Mouse (Mus musculus) forebrain, embryonic 13.5 days (tissue): ENCODE measurements around the gene Oprd1. TPM values are rescaled to one million over a fixed set of nuclear protein-coding genes. Genes with fewer than 3 reads are reported as not detected.

Experiments
- ATAC-seq: fragments of 200-750 bp; cut with Nextera tagmentation; 2 replicates; pipeline ENCODE4 v1.8.0; 2017
- H3K27ac ChIP-seq: fragments of 300-500 bp; sonication (generic); 2 replicates; pipeline ENCODE4 v1.5.1; 2015; ENCODE audit warnings: inconsistent platforms, mild to moderate bottlenecking, moderate library complexity
- H3K27me3 ChIP-seq: fragments of 300-500 bp; sonication (generic); 2 replicates; pipeline ENCODE4 v1.6.1; 2015; ENCODE audit warnings: mild to moderate bottlenecking, inconsistent platforms
- H3K36me3 ChIP-seq: fragments of 300-500 bp; sonication (generic); 2 replicates; pipeline ENCODE4 v1.6.1; 2015; ENCODE audit warnings: mild to moderate bottlenecking, inconsistent platforms; ENCODE audit not compliant: poor library complexity, severe bottlenecking
- H3K4me1 ChIP-seq: fragments of 300-500 bp; sonication (generic); 2 replicates; pipeline ENCODE4 v1.6.1; 2015; ENCODE audit warnings: inconsistent platforms
- H3K4me2 ChIP-seq: fragments of 300-500 bp; sonication (generic); 2 replicates; pipeline ENCODE4 v1.6.1; 2015; ENCODE audit warnings: inconsistent platforms, mild to moderate bottlenecking, moderate library complexity
- H3K4me3 ChIP-seq: fragments of 300-500 bp; sonication (generic); 2 replicates; pipeline ENCODE4 v1.5.1; 2015; ENCODE audit warnings: mild to moderate bottlenecking, inconsistent platforms
- H3K9ac ChIP-seq: fragments of 300-500 bp; sonication (generic); 2 replicates; pipeline ENCODE4 v1.6.1; 2015; ENCODE audit warnings: mild to moderate bottlenecking, inconsistent platforms
- H3K9me3 ChIP-seq: fragments of 300-500 bp; sonication (generic); replicated peaks from 2 replicates; pipeline ENCODE4 v1.6.1; 2016; ENCODE audit warnings: inconsistent platforms
- WGBS: fragments of 180-500 bp; shearing (Covaris S2); methylation state at CpG from one replicate; pipeline ENCODE4 v1.1.7; 2015; 5-methylcytosine and 5-hydroxymethylcytosine counted together
- polyA plus RNA-seq: library from polyadenylated mRNA; unstranded; fragments of >200 nt; fragmentation: Nextera tagmentation; extraction: Ambion mirVana; gene quantifications from 2 replicates; pipeline ENCODE4 v1.2.1, GENCODE M21; 2015

Oprd1 gene
- polyA plus RNA-seq, 1 experiment from 2014 or later, result 0.12 TPM

DNA sequence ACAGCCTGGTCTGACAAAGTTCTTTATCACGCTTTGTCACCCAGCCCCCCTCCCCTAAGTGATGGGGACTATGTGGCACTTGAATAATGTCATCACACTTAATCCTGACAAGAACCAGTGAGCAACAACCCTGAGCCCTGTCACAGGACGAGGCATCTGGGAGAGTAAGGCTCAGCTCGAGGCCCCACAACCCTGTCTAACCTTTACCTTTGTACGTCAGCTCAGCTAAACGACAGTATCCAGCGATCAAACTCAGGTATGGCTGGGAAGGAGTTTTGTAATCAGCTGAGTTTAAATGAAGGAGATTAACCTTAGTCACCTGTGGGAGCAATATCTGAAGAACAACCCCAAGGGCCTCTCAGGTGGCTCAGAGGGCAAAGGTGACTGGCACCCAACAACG lies 12.0 kb downstream of the Oprd1 start:
- Histone ChIP-seq H3K36me3 (no peaks in the 10 kb centered on the region), H3K4me1 (peaks cover 41% of the 10 kb centered on the region), H3K9ac (no peak overlapping the region), H3K27ac (no peak overlapping the region), H3K27me3 (no peaks in the 10 kb centered on the region), H3K4me2 (no peak overlapping the region), H3K9me3 (no peaks in the 10 kb centered on the region), H3K4me3 (no peak overlapping the region)
- ATAC-seq, result no peak
- WGBS, result 77% methylated on average over 7 of the region's 7 CpGs

DNA sequence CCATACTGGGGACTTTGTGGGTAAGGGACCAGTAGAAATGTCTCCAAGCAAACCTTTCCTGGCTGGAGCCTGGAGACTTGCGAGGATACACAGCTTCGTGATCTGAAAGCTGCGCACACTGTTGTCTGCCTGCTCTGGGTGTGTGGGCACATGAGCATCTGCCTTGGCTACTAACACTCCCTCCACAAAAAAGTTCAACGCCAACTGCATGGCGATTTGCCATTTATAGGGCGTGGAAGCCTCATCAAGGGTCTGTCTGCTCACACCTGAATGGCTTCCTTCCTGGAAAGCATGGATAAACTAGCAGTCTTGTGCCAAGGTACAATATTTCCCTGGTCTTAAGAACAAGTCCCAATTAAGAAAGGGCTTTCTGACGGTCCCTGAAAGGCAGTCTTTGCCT lies 12.5 kb downstream of the Oprd1 start:
- WGBS, result 72% methylated on average over 7 of the region's 7 CpGs

DNA sequence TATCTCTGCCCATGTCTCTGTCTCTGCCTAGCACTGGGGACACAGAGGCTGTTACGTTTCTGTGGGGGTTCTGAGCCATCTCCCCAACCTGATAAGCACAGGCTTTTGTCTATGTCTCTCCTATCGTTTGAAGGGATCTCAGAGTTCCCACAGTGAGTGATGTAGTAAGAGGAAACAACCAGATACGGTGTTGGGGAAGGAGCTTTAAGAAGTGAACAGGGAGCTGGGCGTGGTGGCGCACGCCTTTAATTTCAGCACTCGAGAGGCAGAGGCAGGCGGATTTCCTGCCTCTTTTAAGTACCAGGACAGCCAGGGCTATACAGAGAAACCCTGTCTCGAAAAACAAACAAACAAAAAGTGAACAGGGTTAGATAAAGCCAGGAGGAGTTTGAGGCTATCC lies 13.2 kb downstream of the Oprd1 start:
- Histone ChIP-seq H3K4me3 (no peak overlapping the region), H3K9ac (no peak overlapping the region), H3K27me3 (no peaks in the 10 kb centered on the region), H3K4me1 (peaks cover 44% of the 10 kb centered on the region), H3K9me3 (no peaks in the 10 kb centered on the region), H3K4me2 (no peak overlapping the region), H3K36me3 (no peaks in the 10 kb centered on the region), H3K27ac (no peak overlapping the region)
- no peak for ATAC-seq
- 92% methylated on average over 9 of the region's 9 CpGs for WGBS

More for the DNA sequence above, 12.5 kb downstream of the Oprd1 start:
- Histone ChIP-seq H3K9ac (no peak overlapping the region), H3K4me2 (no peak overlapping the region), H3K4me1 (peaks cover 44% of the 10 kb centered on the region), H3K27me3 (no peaks in the 10 kb centered on the region), H3K27ac (peak overlapping the region; percentile 1; the same call in 1 of the 2 replicates), H3K36me3 (no peaks in the 10 kb centered on the region), H3K9me3 (no peaks in the 10 kb centered on the region), H3K4me3 (no peak overlapping the region)
- ATAC-seq, result no peak

DNA sequence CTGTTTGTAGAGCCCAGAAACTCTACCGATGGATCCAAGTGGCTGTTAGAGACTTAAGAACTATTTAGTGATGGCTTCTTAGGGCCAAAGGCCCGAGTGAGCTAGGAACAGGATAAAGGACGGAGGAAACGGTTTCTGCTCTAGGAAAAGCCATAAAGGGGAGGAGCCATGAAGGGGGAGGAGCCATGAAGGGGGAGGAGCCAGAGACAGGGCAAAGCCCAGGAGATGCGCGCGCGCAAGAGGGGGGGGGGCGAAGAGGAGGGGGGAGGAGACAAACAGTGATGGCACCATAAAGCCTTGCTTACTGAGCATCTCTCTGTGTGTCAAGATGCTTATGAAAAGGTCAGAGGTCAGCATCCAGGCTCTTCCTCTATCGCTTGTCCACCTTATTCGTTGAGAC lies 13.6 kb downstream of the Oprd1 start:
- Histone ChIP-seq H3K4me1 (peaks cover 44% of the 10 kb centered on the region), H3K4me2 (no peak overlapping the region), H3K9me3 (no peaks in the 10 kb centered on the region), H3K27ac (0 out of 2 replicates have a peak overlapping the region, but pooled peaks have one; percentile 88), H3K27me3 (no peaks in the 10 kb centered on the region), H3K36me3 (no peaks in the 10 kb centered on the region), H3K4me3 (no peak overlapping the region), H3K9ac (no peak overlapping the region)
- no peak for ATAC-seq
- 78% methylated on average over 10 of the region's 11 CpGs for WGBS

DNA sequence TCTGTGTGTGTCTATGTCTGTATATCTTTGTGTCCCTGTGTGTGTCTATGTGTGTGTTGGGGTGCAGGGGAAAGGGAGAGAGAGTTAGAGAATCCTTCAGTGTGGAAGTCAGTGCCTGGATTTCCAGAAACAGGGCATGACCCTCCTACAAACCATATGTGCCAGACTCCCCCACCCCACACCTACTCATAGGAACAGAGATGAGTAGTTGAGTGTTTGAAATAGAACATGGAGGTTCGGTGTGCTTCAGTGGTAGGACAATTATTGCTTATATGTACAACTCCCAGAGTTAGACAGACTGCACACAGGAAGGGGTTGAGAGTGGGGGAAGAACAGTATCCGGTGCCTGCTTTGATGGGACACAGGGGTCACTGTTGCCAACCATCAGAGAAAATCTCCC lies 14.2 kb downstream of the Oprd1 start:
- Histone ChIP-seq H3K9ac (no peak overlapping the region), H3K4me2 (no peak overlapping the region), H3K27me3 (no peaks in the 10 kb centered on the region), H3K4me3 (no peak overlapping the region), H3K36me3 (no peaks in the 10 kb centered on the region), H3K4me1 (peaks cover 44% of the 10 kb centered on the region), H3K9me3 (no peaks in the 10 kb centered on the region), H3K27ac (peak overlapping the region; percentile 88)
- ATAC-seq, result no peak
- WGBS, result 79% methylated on average over 2 of the region's 2 CpGs

DNA sequence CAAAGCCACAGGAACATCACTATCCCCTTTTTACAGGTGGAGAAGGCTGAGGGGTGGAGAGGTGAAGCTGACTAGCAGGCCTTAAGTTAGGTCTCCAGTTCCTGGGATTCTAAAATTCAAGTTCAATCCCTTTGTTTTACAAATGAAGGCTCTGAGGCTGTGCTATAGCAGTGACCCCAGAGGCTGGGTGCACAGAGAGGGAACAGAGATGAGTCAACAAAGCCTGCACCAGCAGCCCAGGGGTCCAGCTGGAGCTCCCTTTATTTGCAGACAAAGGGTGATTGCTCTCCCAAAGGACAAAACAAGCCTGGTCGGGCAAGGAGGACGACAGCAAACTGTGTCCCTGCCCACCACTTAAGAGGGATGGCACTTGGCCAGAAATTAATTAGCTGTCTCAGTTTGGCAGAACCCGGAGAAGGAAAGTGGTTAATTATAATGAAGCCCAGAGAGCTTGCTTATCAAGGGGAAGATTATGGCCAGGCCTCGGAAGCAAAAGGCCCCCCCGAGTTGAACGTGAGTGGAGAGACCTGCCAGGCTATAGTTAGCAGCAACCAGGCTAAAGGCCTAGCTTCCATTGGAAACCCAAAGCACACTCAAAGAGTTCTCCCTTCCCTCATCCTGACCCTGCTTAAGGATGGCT lies 15.2 kb downstream of the Oprd1 start:
- Histone ChIP-seq H3K4me3 (no peak overlapping the region), H3K36me3 (no peaks in the 10 kb centered on the region), H3K27ac (peak overlapping the region; percentile 88), H3K9me3 (no peaks in the 10 kb centered on the region), H3K4me1 (peaks cover 44% of the 10 kb centered on the region), H3K4me2 (no peak overlapping the region; the same call in 1 of the 2 replicates), H3K9ac (0 out of 2 replicates have a peak overlapping the region, but pooled peaks have one; percentile 9), H3K27me3 (no peaks in the 10 kb centered on the region)
- ATAC-seq, result peak; percentile 93
- WGBS, result 5% methylated on average over 6 of the region's 6 CpGs

DNA sequence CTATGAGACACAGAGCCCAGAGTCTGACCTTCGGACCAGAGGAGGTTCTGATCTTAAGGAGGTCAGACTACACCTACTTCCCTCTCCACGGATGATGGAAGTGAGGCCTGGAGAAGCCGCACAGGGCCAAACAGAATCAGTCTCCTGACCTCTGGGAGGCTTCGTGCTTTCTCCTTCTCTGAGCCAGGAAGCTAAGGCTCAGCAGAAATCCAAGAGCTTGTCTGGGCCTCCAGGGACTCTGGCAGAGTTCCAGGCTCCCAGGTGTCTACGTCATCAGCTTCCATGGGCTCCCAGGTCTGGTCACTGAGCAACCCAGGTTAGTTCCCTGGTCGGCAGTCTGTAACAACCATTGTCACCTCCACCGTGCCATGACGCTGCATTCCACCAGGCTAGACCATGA lies 17.2 kb downstream of the Oprd1 start:
- no peaks in the 10 kb centered on the region for H3K27me3 ChIP-seq
- H3K36me3 ChIP-seq, result no peaks in the 10 kb centered on the region
- no peaks in the 10 kb centered on the region for H3K9me3 ChIP-seq
- H3K4me1 ChIP-seq, result peaks cover 40% of the 10 kb centered on the region
- no peak overlapping the region for H3K27ac ChIP-seq
- 90% methylated on average over 8 of the region's 8 CpGs for WGBS
- no peak overlapping the region for H3K4me2 ChIP-seq
- no peak for ATAC-seq
- no peak overlapping the region for H3K9ac ChIP-seq
- H3K4me3 ChIP-seq, result no peak overlapping the region

DNA sequence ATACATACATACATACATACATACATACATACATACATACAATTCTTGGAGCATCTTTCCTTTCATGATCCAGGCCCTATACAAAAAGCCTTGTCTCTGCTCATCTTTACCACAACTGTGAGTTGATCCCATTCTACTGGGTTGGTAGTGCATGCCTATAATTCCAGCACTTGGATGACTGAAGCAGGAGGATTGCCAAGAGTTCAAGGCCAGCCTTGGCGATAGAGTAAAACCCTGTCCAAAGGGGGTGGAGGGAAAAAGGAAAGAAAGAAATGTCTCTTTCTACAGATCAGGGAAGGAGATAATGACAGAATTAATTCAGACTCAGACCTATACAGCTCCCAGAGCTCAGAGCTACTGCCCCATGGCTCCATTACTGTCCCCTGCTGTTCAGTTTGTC lies 21.1 kb downstream of the Oprd1 start:
- no peak overlapping the region for H3K4me2 ChIP-seq
- H3K9me3 ChIP-seq, result no peaks in the 10 kb centered on the region
- no peak overlapping the region for H3K27ac ChIP-seq
- no peaks in the 10 kb centered on the region for H3K36me3 ChIP-seq
- ATAC-seq, result no peak
- H3K9ac ChIP-seq, result no peak overlapping the region
- 75% methylated on average over 1 of the region's 1 CpGs for WGBS
- H3K27me3 ChIP-seq, result peaks cover 5% of the 10 kb centered on the region
- no peak overlapping the region for H3K4me3 ChIP-seq
- H3K4me1 ChIP-seq, result peaks cover 6% of the 10 kb centered on the region; the same call in 1 of the 2 replicates

DNA sequence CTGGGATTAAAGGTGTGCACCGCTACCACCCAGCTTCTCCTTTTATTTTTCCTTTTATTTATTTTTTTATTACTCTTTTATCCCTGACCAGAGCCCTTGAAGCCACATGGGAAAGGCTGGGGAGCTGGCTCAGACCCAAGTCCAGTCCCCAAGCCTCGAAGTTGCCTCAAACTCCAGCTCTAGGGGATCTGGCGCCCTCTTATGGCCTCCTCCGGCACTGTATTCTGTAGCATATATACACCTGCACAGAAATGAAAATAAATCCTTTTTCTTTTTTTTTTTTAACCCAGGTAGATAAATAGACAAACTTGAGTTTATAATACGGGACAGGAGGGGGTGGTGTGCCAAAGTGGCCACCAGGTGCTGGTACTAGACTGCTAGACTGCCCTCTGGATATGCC lies 22.6 kb downstream of the Oprd1 start:
- Histone ChIP-seq H3K9me3 (no peaks in the 10 kb centered on the region), H3K4me3 (no peak overlapping the region), H3K4me1 (no peaks in the 10 kb centered on the region; the same call in 1 of the 2 replicates), H3K27me3 (peaks cover 14% of the 10 kb centered on the region), H3K36me3 (no peaks in the 10 kb centered on the region), H3K9ac (no peak overlapping the region), H3K27ac (no peak overlapping the region), H3K4me2 (no peak overlapping the region)
- 84% methylated on average over 5 of the region's 5 CpGs for WGBS
- no peak for ATAC-seq

DNA sequence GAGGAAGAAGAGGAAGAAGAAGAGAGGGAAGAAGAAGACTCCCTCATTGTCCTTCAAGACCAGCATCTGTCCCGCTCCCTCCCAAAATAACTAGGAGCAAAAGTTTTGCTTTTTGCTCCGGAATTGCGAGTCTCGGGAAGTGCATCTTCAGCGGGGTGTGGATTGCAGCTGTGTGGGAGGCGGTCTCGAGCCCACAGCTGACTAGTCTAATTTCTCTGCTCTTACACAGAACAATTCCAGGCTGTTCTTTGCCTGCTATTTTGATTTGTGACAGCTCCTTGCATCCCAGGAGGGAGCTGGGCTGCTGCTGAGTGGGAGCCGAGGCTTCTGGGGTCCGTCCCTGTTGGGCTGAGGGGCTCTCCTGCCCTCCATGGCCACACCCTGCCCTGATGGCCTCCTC lies 24.7 kb downstream of the Oprd1 start:
- H3K9ac ChIP-seq, result no peak overlapping the region
- no peaks in the 10 kb centered on the region for H3K36me3 ChIP-seq
- peaks cover 15% of the 10 kb centered on the region for H3K27me3 ChIP-seq
- H3K9me3 ChIP-seq, result no peaks in the 10 kb centered on the region
- H3K27ac ChIP-seq, result no peak overlapping the region
- no peak for ATAC-seq
- no peaks in the 10 kb centered on the region; the same call in 1 of the 2 replicates for H3K4me1 ChIP-seq
- 70% methylated on average over 9 of the region's 9 CpGs for WGBS
- no peak overlapping the region for H3K4me3 ChIP-seq
- H3K4me2 ChIP-seq, result no peak overlapping the region

DNA sequence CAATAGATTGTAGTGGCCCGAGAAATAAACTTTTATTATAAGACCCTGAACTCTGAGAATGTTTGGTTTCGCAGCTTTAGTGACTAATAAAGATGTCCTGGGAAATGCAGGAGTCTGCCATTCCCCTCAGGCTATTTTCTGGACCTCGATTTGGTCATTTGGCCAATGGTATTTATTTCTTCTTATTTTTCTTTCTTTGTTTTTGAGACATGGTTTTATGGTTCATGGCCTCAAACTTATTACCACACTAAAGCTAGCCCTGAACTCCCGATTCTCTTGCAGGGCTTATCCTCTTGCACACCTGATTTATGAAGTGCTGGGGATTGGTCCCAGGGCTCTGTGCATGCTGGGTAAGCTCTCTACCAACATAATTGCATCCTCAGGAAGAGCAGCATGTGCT lies 28.0 kb downstream of the Oprd1 start:
- Histone ChIP-seq H3K4me3 (no peak overlapping the region), H3K27me3 (peaks cover 27% of the 10 kb centered on the region), H3K27ac (no peak overlapping the region), H3K4me2 (no peak overlapping the region), H3K4me1 (peaks cover 8% of the 10 kb centered on the region), H3K9me3 (no peaks in the 10 kb centered on the region), H3K36me3 (no peaks in the 10 kb centered on the region), H3K9ac (no peak overlapping the region)
- ATAC-seq, result no peak
- WGBS, result 82% methylated on average over 4 of the region's 4 CpGs

DNA sequence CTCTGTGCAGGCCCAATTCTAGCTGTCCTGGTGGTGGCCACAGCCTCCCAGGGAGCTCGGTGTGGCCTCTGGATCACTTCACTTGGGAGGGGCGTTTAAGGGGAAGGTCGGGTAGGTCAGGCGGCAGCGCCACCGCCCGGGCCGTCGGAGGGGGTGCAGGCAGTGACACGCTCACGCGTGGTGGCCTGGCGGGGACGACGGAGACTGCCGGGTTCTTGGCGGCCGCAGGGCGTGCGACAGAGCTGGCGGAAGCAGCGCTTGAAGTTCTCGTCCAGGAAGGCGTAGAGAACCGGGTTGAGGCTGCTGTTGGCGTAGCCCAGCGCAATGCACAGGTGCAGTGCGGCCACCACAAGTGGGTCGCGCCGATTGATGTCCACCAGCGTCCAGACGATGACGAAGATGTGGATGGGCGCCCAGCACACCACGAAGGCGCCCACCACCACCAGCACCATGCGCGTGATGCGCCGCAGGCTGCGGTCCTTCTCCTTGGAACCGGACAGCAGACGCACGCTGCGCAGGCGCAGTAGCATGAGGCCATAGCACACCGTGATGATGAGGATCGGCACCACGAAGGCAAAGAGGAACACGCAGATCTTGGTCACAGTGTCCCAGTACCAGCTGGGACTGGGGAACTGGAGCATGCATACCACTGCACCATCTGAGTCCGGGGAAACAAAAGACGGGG lies 30.7 kb downstream of the Oprd1 start:
- H3K4me3 ChIP-seq, result peak overlapping the region; percentile 31
- H3K9ac ChIP-seq, result peak overlapping the region; percentile 21
- peaks cover 18% of the 10 kb centered on the region for H3K4me1 ChIP-seq
- no peak overlapping the region for H3K27ac ChIP-seq
- no peaks in the 10 kb centered on the region for H3K36me3 ChIP-seq
- H3K9me3 ChIP-seq, result no peaks in the 10 kb centered on the region
- peak overlapping the region; percentile 52 for H3K4me2 ChIP-seq
- peaks cover 23% of the 10 kb centered on the region; the same call in 1 of the 2 replicates for H3K27me3 ChIP-seq
- ATAC-seq, result no peak
- 38% methylated on average over 53 of the region's 53 CpGs for WGBS
